Mouse (Mus musculus): ENCODE data around the gene Celf5. TPM values are rescaled to one million over a fixed set of nuclear protein-coding genes. Genes with fewer than 3 reads are reported as not detected.

The Celf5 gene
- polyA plus RNA-seq, 1 experiment from 2014 or later = 76.1 TPM

- no peaks in the 10 kb centered on the region for H3K9me3 ChIP-seq
- no peaks in the 10 kb centered on the region for H3K36me3 ChIP-seq
- no peak overlapping the region for H3K27ac ChIP-seq (replicated peaks)
- no peak overlapping the region for H3K4me3 ChIP-seq
- H3K4me1 ChIP-seq = 0 out of 2 replicates have a peak, but pooled peaks cover 1% of the 10 kb centered on the region
- 0 out of 2 replicates have a peak, but pooled peaks cover 8% of the 10 kb centered on the region for H3K27me3 ChIP-seq
- H3K9ac ChIP-seq (replicated peaks) = no peak overlapping the region
- H3K4me2 ChIP-seq (replicated peaks) = no peak overlapping the region
- WGBS = 80% methylated on average over 13 of the region's 13 CpGs
- ATAC-seq (replicated peaks) = no peak
These were observed 25.4 kb upstream of the Celf5 start for GRCm38 (mm10) chr10:81507691-81508489.

GRCm38 (mm10) chr10:81507095-81507494, 24.6 kb upstream of the Celf5 start:
- Histone ChIP-seq H3K9me3 (no peaks in the 10 kb centered on the region), H3K27ac (replicated peaks) (no peak overlapping the region), H3K36me3 (no peaks in the 10 kb centered on the region), H3K4me2 (replicated peaks) (no peak overlapping the region), H3K4me3 (no peak overlapping the region), H3K27me3 (0 out of 2 replicates have a peak, but pooled peaks cover 1% of the 10 kb centered on the region), H3K4me1 (0 out of 2 replicates have a peak, but pooled peaks cover 3% of the 10 kb centered on the region), H3K9ac (replicated peaks) (no peak overlapping the region)
- 32% methylated on average over 6 of the region's 6 CpGs for WGBS
- no peak for ATAC-seq (replicated peaks)

GRCm38 (mm10) chr10:81505016-81505664, 22.6 kb upstream of the Celf5 start:
- ATAC-seq (replicated peaks) = no peak
- Histone ChIP-seq H3K4me2 (replicated peaks) (no peak overlapping the region), H3K4me1 (0 out of 2 replicates have a peak, but pooled peaks cover 3% of the 10 kb centered on the region), H3K4me3 (no peak overlapping the region), H3K27ac (replicated peaks) (no peak overlapping the region), H3K27me3 (no peaks in the 10 kb centered on the region), H3K36me3 (no peaks in the 10 kb centered on the region), H3K9me3 (no peaks in the 10 kb centered on the region), H3K9ac (replicated peaks) (no peak overlapping the region)
- 81% methylated on average over 15 of the region's 15 CpGs for WGBS

- H3K36me3 ChIP-seq = no peaks in the 10 kb centered on the region
- peaks cover 5% of the 10 kb centered on the region; the same call in 1 of the 2 replicates for H3K4me1 ChIP-seq
- H3K4me3 ChIP-seq = peak overlapping the region; percentile 40
- 8% methylated on average over 36 of the region's 36 CpGs for WGBS
- ATAC-seq (replicated peaks) = peak; percentile 44
- H3K27ac ChIP-seq (replicated peaks) = no peak overlapping the region
- H3K9ac ChIP-seq (replicated peaks) = peak overlapping the region; percentile 37; the same call in 1 of the 2 replicates
- no peaks in the 10 kb centered on the region for H3K9me3 ChIP-seq
- H3K27me3 ChIP-seq = no peaks in the 10 kb centered on the region
- peak overlapping the region; percentile 60 for H3K4me2 ChIP-seq (replicated peaks)
These were observed 20.1 kb upstream of the Celf5 start for GRCm38 (mm10) chr10:81502658-81503057.

- Histone ChIP-seq H3K27me3 (no peaks in the 10 kb centered on the region), H3K9me3 (no peaks in the 10 kb centered on the region), H3K27ac (replicated peaks) (no peak overlapping the region), H3K9ac (replicated peaks) (no peak overlapping the region), H3K4me2 (replicated peaks) (no peak overlapping the region), H3K4me1 (peaks cover 13% of the 10 kb centered on the region), H3K36me3 (no peaks in the 10 kb centered on the region), H3K4me3 (no peak overlapping the region)
- ATAC-seq (replicated peaks) = no peak
- WGBS = 82% methylated on average over 5 of the region's 5 CpGs
These were observed 19.4 kb upstream of the Celf5 start for GRCm38 (mm10) chr10:81501863-81502262.

GRCm38 (mm10) chr10:81500032-81500431, 17.5 kb upstream of the Celf5 start, which contains the start of gene S1pr4:
Gene S1pr4, minus strand, starts transcription at chr10:81500132.
- Histone ChIP-seq H3K4me3 (no peak within 1 kb of the TSS), H3K4me1 (peaks cover 21% of the 10 kb centered on the region), H3K36me3 (no peaks in the 10 kb centered on the region), H3K4me2 (replicated peaks) (no peak within 1 kb of the TSS), H3K27me3 (no peaks in the 10 kb centered on the region), H3K9me3 (no peaks in the 10 kb centered on the region), H3K9ac (replicated peaks) (no peak within 1 kb of the TSS), H3K27ac (replicated peaks) (no peak within 1 kb of the TSS)
- ATAC-seq (replicated peaks) = no peak
- WGBS = 83% methylated on average over 3 of the region's 3 CpGs

GRCm38 (mm10) chr10:81499250-81499901, 16.9 kb upstream of the Celf5 start:
- Histone ChIP-seq H3K4me1 (peaks cover 27% of the 10 kb centered on the region), H3K9ac (replicated peaks) (no peak overlapping the region), H3K27me3 (no peaks in the 10 kb centered on the region), H3K27ac (replicated peaks) (no peak overlapping the region), H3K36me3 (no peaks in the 10 kb centered on the region), H3K4me3 (no peak overlapping the region), H3K4me2 (replicated peaks) (no peak overlapping the region), H3K9me3 (no peaks in the 10 kb centered on the region)
- 81% methylated on average over 23 of the region's 23 CpGs for whole genome bisulfite sequencing
- ATAC-seq (replicated peaks) = no peak

GRCm38 (mm10) chr10:81498316-81499249, 16.1 kb upstream of the Celf5 start:
- Histone ChIP-seq H3K9me3 (no peaks in the 10 kb centered on the region), H3K9ac (replicated peaks) (no peak overlapping the region), H3K4me1 (peaks cover 34% of the 10 kb centered on the region), H3K4me2 (replicated peaks) (no peak overlapping the region), H3K4me3 (no peak overlapping the region), H3K36me3 (no peaks in the 10 kb centered on the region), H3K27ac (replicated peaks) (no peak overlapping the region), H3K27me3 (no peaks in the 10 kb centered on the region)
- 84% methylated on average over 38 of the region's 38 CpGs for WGBS
- ATAC-seq (replicated peaks) = no peak

- ATAC-seq (replicated peaks) = no peak
- H3K4me3 ChIP-seq = peak overlapping the region; percentile 50
- no peaks in the 10 kb centered on the region for H3K9me3 ChIP-seq
- no peaks in the 10 kb centered on the region for H3K27me3 ChIP-seq
- peaks cover 31% of the 10 kb centered on the region for H3K4me1 ChIP-seq
- no peak overlapping the region; the same call in 1 of the 2 replicates for H3K9ac ChIP-seq (replicated peaks)
- 86% methylated on average over 17 of the region's 17 CpGs for WGBS
- 0 out of 2 replicates have a peak overlapping the region, but pooled peaks have one; percentile 21 for H3K27ac ChIP-seq (replicated peaks)
- H3K36me3 ChIP-seq = peaks cover 4% of the 10 kb centered on the region; the same call in 1 of the 2 replicates
- peak overlapping the region; percentile 46 for H3K4me2 ChIP-seq (replicated peaks)
These were observed 15.1 kb upstream of the Celf5 start for GRCm38 (mm10) chr10:81497401-81498270.

- H3K27ac ChIP-seq (replicated peaks) = peak overlapping the region; percentile 83
- peaks cover 7% of the 10 kb centered on the region; the same call in 1 of the 2 replicates for H3K36me3 ChIP-seq
- 21% methylated on average over 4 of the region's 4 CpGs for WGBS
- peak overlapping the region; percentile 60 for H3K9ac ChIP-seq (replicated peaks)
- peak overlapping the region; percentile 50 for H3K4me3 ChIP-seq
- H3K4me2 ChIP-seq (replicated peaks) = peak overlapping the region; percentile 46
- ATAC-seq (replicated peaks) = 0 out of 2 replicates have a peak, but pooled peaks have one; percentile 0
- peaks cover 31% of the 10 kb centered on the region for H3K4me1 ChIP-seq
- H3K27me3 ChIP-seq = no peaks in the 10 kb centered on the region
- H3K9me3 ChIP-seq = no peaks in the 10 kb centered on the region
These were observed 14.5 kb upstream of the Celf5 start for GRCm38 (mm10) chr10:81496969-81497368.

Data from forebrain, embryonic 15.5 days (tissue).